Mouse (Mus musculus) liver, embryonic 11.5 days (tissue): Measurements from ENCODE around the gene Ugt1a1. TPM values are rescaled to one million over a fixed set of nuclear protein-coding genes. Genes with fewer than 3 reads are reported as not detected.

ENCODE experiments used
- ATAC-seq: fragments of 200-750 bp; cut with Nextera tagmentation; replicated peaks from 2 replicates; pipeline ENCODE4 v1.8.0; 2017; ENCODE audit warnings: moderate number of reproducible peaks, mild to moderate bottlenecking, moderate TSS enrichment, moderate library complexity; ENCODE audit not compliant: low FRiP score
- DNase-seq: peaks from one replicate; pipeline ENCODE4 v3.0.0-alpha.2; 2017; ENCODE audit warnings: low spot score
- H3K27ac ChIP-seq: fragments of 300-500 bp; sonication (generic); 2 replicates; pipeline ENCODE4 v1.5.1; 2014; ENCODE audit warnings: mild to moderate bottlenecking, low read depth, low read length, control low read depth
- H3K27me3 ChIP-seq: fragments of 300-500 bp; sonication (generic); replicated peaks from 2 replicates; pipeline ENCODE4 v1.6.1; 2014; ENCODE audit warnings: low read length, mixed read lengths; ENCODE audit not compliant: control insufficient read depth, insufficient read depth
- H3K36me3 ChIP-seq: fragments of 300-500 bp; sonication (generic); 2 replicates; pipeline ENCODE4 v1.6.1; 2014; ENCODE audit warnings: mild to moderate bottlenecking, low read length, moderate library complexity, mixed read lengths; ENCODE audit not compliant: control insufficient read depth, insufficient read depth
- H3K4me1 ChIP-seq: fragments of 300-500 bp; sonication (generic); replicated peaks from 2 replicates; pipeline ENCODE4 v1.6.1; 2014; ENCODE audit warnings: low read length, mixed read lengths; ENCODE audit not compliant: control insufficient read depth, insufficient read depth
- H3K4me2 ChIP-seq: fragments of 300-500 bp; sonication (generic); 2 replicates; pipeline ENCODE4 v1.6.1; 2014; ENCODE audit warnings: mild to moderate bottlenecking, control low read depth, moderate library complexity
- H3K4me3 ChIP-seq: fragments of 300-500 bp; sonication (generic); 2 replicates; pipeline ENCODE4 v1.5.1; 2014; ENCODE audit warnings: low read depth, low read length, control low read depth
- H3K9ac ChIP-seq: fragments of 300-500 bp; sonication (generic); 2 replicates; pipeline ENCODE4 v1.6.1; 2014; ENCODE audit warnings: low read depth, low read length, control low read depth
- H3K9me3 ChIP-seq: fragments of 300-500 bp; sonication (generic); 2 replicates; pipeline ENCODE4 v1.6.1; 2016; ENCODE audit warnings: low read length, inconsistent platforms, mixed read lengths; ENCODE audit not compliant: control insufficient read depth
- WGBS: fragments of 180-500 bp; shearing (Covaris S2); extraction: QIAGEN DNeasy Blood & Tissue Kit; methylation state at CpG from one replicate; pipeline ENCODE4 v1.1.7; 2014; 5-methylcytosine and 5-hydroxymethylcytosine counted together
- polyA plus RNA-seq: library from polyadenylated mRNA; unstranded; fragments of >200 nt; fragmentation: Nextera tagmentation; extraction: Ambion mirVana; gene quantifications from 2 replicates; pipeline ENCODE4 v1.2.1, GENCODE M21; 2014

Gene Ugt1a1
- polyA plus RNA-seq, 1 experiment from 2014 or later = not detected

- no peak for DNase-seq
- H3K36me3 ChIP-seq = no peaks in the 10 kb centered on the region
- WGBS = 43% methylated on average over 2 of the region's 2 CpGs
- no peak overlapping the region for H3K4me3 ChIP-seq
- H3K4me1 ChIP-seq = no peaks in the 10 kb centered on the region
- no peak for ATAC-seq
- H3K4me2 ChIP-seq = no peak overlapping the region
- peaks cover 95% of the 10 kb centered on the region for H3K9me3 ChIP-seq
- no peak overlapping the region for H3K9ac ChIP-seq
- H3K27me3 ChIP-seq = no peaks in the 10 kb centered on the region
- H3K27ac ChIP-seq = no peak overlapping the region
Measured at GRCm38 (mm10) chr1:88247660-88248059, 35.9 kb downstream of the Ugt1a1 start.

GRCm38 (mm10) chr1:88248658-88249057 lies 36.9 kb downstream of the Ugt1a1 start:
- WGBS = 67% methylated on average over 4 of the region's 4 CpGs
- no peak overlapping the region for H3K4me3 ChIP-seq
- ATAC-seq = no peak
- no peaks in the 10 kb centered on the region for H3K27me3 ChIP-seq
- H3K27ac ChIP-seq = no peak overlapping the region
- H3K9ac ChIP-seq = no peak overlapping the region
- H3K9me3 ChIP-seq = peaks cover 93% of the 10 kb centered on the region
- DNase-seq = no peak
- no peaks in the 10 kb centered on the region for H3K4me1 ChIP-seq
- H3K36me3 ChIP-seq = no peaks in the 10 kb centered on the region
- H3K4me2 ChIP-seq = no peak overlapping the region

- DNase-seq = no peak
- H3K4me3 ChIP-seq = no peak overlapping the region
- H3K4me1 ChIP-seq = no peaks in the 10 kb centered on the region
- H3K9me3 ChIP-seq = peaks cover 86% of the 10 kb centered on the region
- no peaks in the 10 kb centered on the region for H3K27me3 ChIP-seq
- ATAC-seq = no peak
- 77% methylated on average over 7 of the region's 7 CpGs for WGBS
- no peak overlapping the region for H3K9ac ChIP-seq
- H3K4me2 ChIP-seq = no peak overlapping the region
- no peak overlapping the region for H3K27ac ChIP-seq
- H3K36me3 ChIP-seq = no peaks in the 10 kb centered on the region
Measured at GRCm38 (mm10) chr1:88249596-88249995, 37.8 kb downstream of the Ugt1a1 start.

DNA sequence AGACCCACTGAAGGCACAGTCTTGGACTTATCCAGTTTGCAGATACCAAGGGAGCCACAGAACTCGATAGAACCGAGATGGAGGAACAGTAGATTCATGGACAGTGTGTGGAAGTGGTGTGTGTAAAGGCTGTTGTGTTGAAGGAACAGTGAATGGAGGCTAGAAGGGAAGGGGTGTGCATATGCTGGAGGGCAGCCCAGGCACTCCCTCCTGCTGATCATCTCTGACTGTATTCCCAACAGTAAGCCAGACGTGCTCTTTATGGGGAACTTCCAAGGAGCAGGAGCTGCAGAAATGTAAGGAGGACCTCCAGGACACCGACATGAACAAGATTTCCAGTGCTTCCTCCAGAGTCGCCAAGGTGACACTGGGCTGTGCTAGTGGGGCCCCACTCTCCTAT lies 38.3 kb downstream of the Ugt1a1 start:
- Histone ChIP-seq H3K9ac (no peak overlapping the region), H3K9me3 (peaks cover 86% of the 10 kb centered on the region), H3K27ac (no peak overlapping the region), H3K36me3 (no peaks in the 10 kb centered on the region), H3K27me3 (no peaks in the 10 kb centered on the region), H3K4me1 (no peaks in the 10 kb centered on the region), H3K4me3 (no peak overlapping the region), H3K4me2 (no peak overlapping the region)
- DNase-seq (no peak), ATAC-seq (no peak)
- WGBS = 77% methylated on average over 5 of the region's 5 CpGs

DNA sequence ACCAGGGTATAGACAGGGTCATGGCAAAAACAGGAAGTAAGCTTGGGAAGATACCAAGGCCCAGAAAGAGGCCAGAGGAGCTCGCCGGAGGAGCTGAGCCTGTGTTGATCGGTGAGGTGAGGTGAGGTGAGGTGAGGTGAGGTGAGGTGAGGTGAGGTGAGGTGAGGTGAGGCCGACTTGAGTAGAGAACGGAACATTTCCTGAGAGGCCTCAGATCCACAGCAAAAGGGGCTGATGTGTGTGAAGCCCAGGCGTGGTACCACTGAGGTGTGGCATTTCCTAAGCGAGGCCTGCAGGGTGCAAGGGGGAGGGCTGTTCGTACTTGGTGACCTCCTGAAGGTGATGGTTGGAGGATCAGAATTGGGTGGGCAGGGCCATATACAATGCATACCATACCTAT lies 41.3 kb downstream of the Ugt1a1 start:
- Histone ChIP-seq H3K9ac (no peak overlapping the region), H3K4me1 (no peaks in the 10 kb centered on the region), H3K4me2 (no peak overlapping the region), H3K27ac (no peak overlapping the region), H3K9me3 (peaks cover 80% of the 10 kb centered on the region), H3K4me3 (no peak overlapping the region), H3K36me3 (no peaks in the 10 kb centered on the region), H3K27me3 (no peaks in the 10 kb centered on the region)
- ATAC-seq = no peak
- no peak for DNase-seq
- WGBS = 69% methylated on average over 8 of the region's 8 CpGs

DNA sequence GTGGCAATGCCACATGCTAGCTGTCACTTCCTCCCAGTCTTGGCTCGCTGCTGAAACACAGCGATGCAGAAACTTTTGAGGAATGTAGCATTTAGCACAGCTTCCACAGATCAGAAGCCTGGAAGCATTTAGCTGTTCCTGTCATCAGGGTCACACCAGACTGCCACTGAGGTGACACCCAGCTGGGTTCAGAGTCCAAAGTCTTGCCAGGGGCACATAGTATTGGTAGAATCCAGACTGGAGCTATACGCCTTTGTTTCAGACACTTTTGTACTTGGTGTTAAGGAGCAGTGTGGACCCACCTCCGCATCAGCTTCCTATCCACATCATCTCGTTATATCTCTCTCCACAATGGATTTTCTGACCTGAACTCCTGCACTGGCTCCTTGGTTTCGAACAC lies 41.8 kb downstream of the Ugt1a1 start:
- Histone ChIP-seq H3K27me3 (no peaks in the 10 kb centered on the region), H3K9ac (no peak overlapping the region), H3K27ac (no peak overlapping the region), H3K4me2 (no peak overlapping the region), H3K4me3 (no peak overlapping the region), H3K4me1 (no peaks in the 10 kb centered on the region), H3K36me3 (no peaks in the 10 kb centered on the region), H3K9me3 (peaks cover 76% of the 10 kb centered on the region)
- ATAC-seq (no peak), DNase-seq (no peak)
- 69% methylated on average over 6 of the region's 6 CpGs for WGBS

GRCm38 (mm10) chr1:88254793-88255465 lies 43.2 kb downstream of the Ugt1a1 start:
- Histone ChIP-seq H3K9me3 (peaks cover 62% of the 10 kb centered on the region), H3K27ac (no peak overlapping the region), H3K9ac (no peak overlapping the region), H3K36me3 (no peaks in the 10 kb centered on the region), H3K27me3 (no peaks in the 10 kb centered on the region), H3K4me3 (no peak overlapping the region), H3K4me1 (peaks cover 8% of the 10 kb centered on the region), H3K4me2 (no peak overlapping the region)
- DNase-seq (no peak), ATAC-seq (no peak)
- WGBS = 79% methylated on average over 12 of the region's 12 CpGs

GRCm38 (mm10) chr1:88255466-88255857 lies 43.7 kb downstream of the Ugt1a1 start:
- no peak overlapping the region for H3K4me2 ChIP-seq
- H3K4me1 ChIP-seq = peaks cover 14% of the 10 kb centered on the region
- no peak for ATAC-seq
- peaks cover under 1% of the 10 kb centered on the region; the same call in 1 of the 2 replicates for H3K36me3 ChIP-seq
- no peak overlapping the region for H3K9ac ChIP-seq
- peaks cover 57% of the 10 kb centered on the region for H3K9me3 ChIP-seq
- 63% methylated on average over 2 of the region's 2 CpGs for WGBS
- H3K27me3 ChIP-seq = no peaks in the 10 kb centered on the region
- no peak for DNase-seq
- H3K27ac ChIP-seq = no peak overlapping the region
- no peak overlapping the region for H3K4me3 ChIP-seq

GRCm38 (mm10) chr1:88255989-88256754 lies 44.4 kb downstream of the Ugt1a1 start:
- ATAC-seq (no peak), DNase-seq (no peak)
- Histone ChIP-seq H3K9me3 (peaks cover 56% of the 10 kb centered on the region), H3K27ac (no peak overlapping the region), H3K4me1 (peaks cover 21% of the 10 kb centered on the region), H3K9ac (no peak overlapping the region), H3K27me3 (no peaks in the 10 kb centered on the region), H3K36me3 (peaks cover 6% of the 10 kb centered on the region), H3K4me3 (no peak overlapping the region), H3K4me2 (no peak overlapping the region)
- WGBS = 75% methylated on average over 13 of the region's 13 CpGs
